Mouse (Mus musculus): Measurements from ENCODE around the gene 2900026A02Rik.

DNA sequence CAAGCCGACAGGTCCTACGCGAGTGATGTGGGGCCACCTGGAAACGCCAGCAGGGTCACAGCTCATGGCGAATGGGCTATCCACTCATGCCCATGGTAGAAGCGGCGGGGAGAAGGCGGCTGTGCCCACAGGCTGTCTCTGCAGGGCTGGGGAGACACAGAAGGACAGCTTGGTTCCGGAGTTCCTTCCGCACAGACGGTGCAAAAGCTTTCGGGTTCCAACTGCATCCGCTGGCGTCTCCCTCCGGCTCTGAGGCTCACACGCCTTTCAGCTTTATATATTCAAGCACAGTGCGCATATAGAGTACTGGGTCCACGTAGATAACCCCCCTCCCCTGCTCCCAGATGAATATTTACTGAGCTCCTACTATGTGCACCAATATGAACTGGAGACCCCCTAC is 27.3 kb downstream of the 2900026A02Rik start:
- TF ChIP-seq ZMIZ1 (IDR thresholded peaks at IDR 0.05; ENCODE audit: low read depth, low read length), result no peak
- TF ChIP-seq POLR2A (IDR thresholded peaks at IDR 0.05; ENCODE audit: control insufficient read depth in 1 of 2, insufficient read depth in 1 of 2, low read depth in 1 of 2, low read length in 2 of 2, poor library complexity in 1 of 2), result no peak
- TF ChIP-seq EP300 (IDR thresholded peaks at IDR 0.05; ENCODE audit: low read depth in 1 of 2, low read length in 2 of 2), result no peak
